8 mouse cellular contexts compared by ENCODE assay signal in genomic region chr16:22856773-22857172, GRCm38 (mm10). TPM values are rescaled to one million over a fixed set of nuclear protein-coding genes. Genes with fewer than 3 reads are reported as not detected.
DNase-seq lines count a peak whose midpoint lies in the region; ATAC-seq and TF ChIP-seq lines count a peak whose summit lies in the region.

No protein-coding gene starts in this region.

- intact Hi-C loops in left cerebral cortex, postnatal 25 days (cut with DNase I) = loop anchor here (5.0 kb wide), 1 partner anchor 251 kb away; the partner anchor contains the start of gene Eif4a2

- H3K4me2 ChIP-seq in lung, embryonic 15.5 days = peak overlapping the region; percentile 75
- H3K4me2 ChIP-seq in intestine, embryonic 14.5 days (ENCODE audit: low read length) = peak overlapping the region; percentile 91

- H3K27me3 ChIP-seq in lung, embryonic 15.5 days = no peaks in the 10 kb centered on the region
- no peaks in the 10 kb centered on the region for H3K27me3 ChIP-seq in intestine, embryonic 14.5 days (replicated peaks; ENCODE audit: control insufficient read depth, insufficient read depth, low read length)

- peak overlapping the region; percentile 98 for H3K4me3 ChIP-seq in lung, embryonic 15.5 days
- H3K4me3 ChIP-seq in cortical plate, adult 2 months (ENCODE audit: insufficient read depth, low read length) = peak overlapping the region; percentile 41; the same call in 1 of the 2 replicates
- H3K4me3 ChIP-seq in intestine, embryonic 14.5 days (ENCODE audit: low read depth, low read length) = peak overlapping the region; percentile 81

- no peak for TF ChIP-seq CTCF in cortical plate, adult 2 months (IDR thresholded peaks at IDR 0.05; ENCODE audit: extremely low read depth, insufficient read depth, low read length)

- 9% methylated on average over 9 of the region's 9 CpGs for WGBS in lung, embryonic 15.5 days
- WGBS in intestine, embryonic 14.5 days = 9% methylated on average over 9 of the region's 9 CpGs

- H3K9me3 ChIP-seq in lung, embryonic 15.5 days = no peaks in the 10 kb centered on the region
- no peaks in the 10 kb centered on the region for H3K9me3 ChIP-seq in intestine, embryonic 14.5 days (ENCODE audit: control insufficient read depth, low read length)

- peaks cover 12% of the 10 kb centered on the region for H3K4me1 ChIP-seq in lung, embryonic 15.5 days
- H3K4me1 ChIP-seq in cortical plate, adult 2 months (ENCODE audit: control insufficient read depth, insufficient read depth, low read length) = peaks cover 3% of the 10 kb centered on the region
- H3K4me1 ChIP-seq in intestine, embryonic 14.5 days (replicated peaks; ENCODE audit: control insufficient read depth, insufficient read depth, low read length) = peaks cover 12% of the 10 kb centered on the region

- DNase-seq in lung, postnatal 4 days = no peak
- DNase-seq in intestine, embryonic 14.5 days (ENCODE audit: low spot score) = peak; percentile 55
- DNase-seq in neural tube, embryonic 10.5 days (ENCODE audit: extremely low spot score, low spot score) = peak; percentile 15
- DNase-seq in left cerebral cortex, postnatal 25 days (ENCODE audit: low spot score in 2 of 2) = no peak
- no peak for DNase-seq in layer of hippocampus, adult 9-11 months
- DNase-seq in embryo, embryonic 11 days = no peak

- ATAC-seq in lung, embryonic 15.5 days (ENCODE audit: borderline replicate concordance, extremely low read depth, low FRiP score, low TSS enrichment) = no peak
- no peak for ATAC-seq in intestine, embryonic 14.5 days (replicated peaks; ENCODE audit: low FRiP score, low TSS enrichment, low read depth)

- H3K36me3 ChIP-seq in lung, embryonic 15.5 days = no peaks in the 10 kb centered on the region; the same call in 1 of the 2 replicates
- 0 out of 2 replicates have a peak, but pooled peaks cover 10% of the 10 kb centered on the region for H3K36me3 ChIP-seq in intestine, embryonic 14.5 days (ENCODE audit: control insufficient read depth, insufficient read depth, low read length)

- peak overlapping the region; percentile 54 for H3K9ac ChIP-seq in lung, embryonic 15.5 days
- peak overlapping the region; percentile 59 for H3K9ac ChIP-seq in intestine, embryonic 14.5 days (ENCODE audit: low read length)

- no peak for TF ChIP-seq POLR2A in cortical plate, adult 2 months (IDR thresholded peaks at IDR 0.05; ENCODE audit: extremely low read depth, insufficient read depth, low read length)

- H3K27ac ChIP-seq in lung, embryonic 15.5 days = peak overlapping the region; percentile 71
- H3K27ac ChIP-seq in cortical plate, adult 2 months (ENCODE audit: insufficient read depth, low read length) = no peak overlapping the region
- peak overlapping the region; percentile 54 for H3K27ac ChIP-seq in intestine, embryonic 14.5 days (ENCODE audit: low read depth)

RNA-seq across cellular contexts. Expression of gene Tbccd1, which starts 0.7 kb away (rescaled TPM):
- 25.6 and 26.9 TPM in 2 replicates for polyA plus RNA-seq in lung, embryonic 15.5 days (2015; fragmentation: Nextera tagmentation; extraction: Ambion mirVana)
- 17.4 and 17.7 TPM in 2 replicates for polyA plus RNA-seq in cortical plate, adult 2 months (2012; rRNA removed)
- polyA plus RNA-seq in intestine, embryonic 14.5 days (2014; fragmentation: Nextera tagmentation; extraction: Ambion mirVana) = 28.9 and 31.9 TPM in 2 replicates
- 10 to 100 TPM; 13.8 to 14.2 TPM for total RNA-seq in left cerebral cortex, postnatal 25 days (2021)

RNA-seq across cellular contexts. Expression of gene Dnajb11, which starts 0.9 kb away (rescaled TPM):
- polyA plus RNA-seq in lung, embryonic 15.5 days (2015; fragmentation: Nextera tagmentation; extraction: Ambion mirVana) = 109 and 111 TPM in 2 replicates
- 40.3 and 41.8 TPM in 2 replicates for polyA plus RNA-seq in cortical plate, adult 2 months (2012; rRNA removed)
- 83.1 and 94.1 TPM in 2 replicates for polyA plus RNA-seq in intestine, embryonic 14.5 days (2014; fragmentation: Nextera tagmentation; extraction: Ambion mirVana)
- total RNA-seq in left cerebral cortex, postnatal 25 days (2021) = 10 to 100 TPM; 78.6 to 82.0 TPM

RNA-seq across cellular contexts. Expression of gene Ahsg, which starts 34.3 kb away (rescaled TPM):
- polyA plus RNA-seq in lung, embryonic 15.5 days (2015; fragmentation: Nextera tagmentation; extraction: Ambion mirVana) = 2.9 and 11.2 TPM in 2 replicates
- 0.23 TPM in 1 of 2 replicates, not detected in the other for polyA plus RNA-seq in cortical plate, adult 2 months (2012; rRNA removed)
- 0.36 and 0.43 TPM in 2 replicates for polyA plus RNA-seq in intestine, embryonic 14.5 days (2014; fragmentation: Nextera tagmentation; extraction: Ambion mirVana)
- total RNA-seq in left cerebral cortex, postnatal 25 days (2021) = not detected

RNA-seq across cellular contexts. Expression of gene Crygs, which starts 45.4 kb away (rescaled TPM):
- not detected in 2 replicates for polyA plus RNA-seq in lung, embryonic 15.5 days (2015; fragmentation: Nextera tagmentation; extraction: Ambion mirVana)
- polyA plus RNA-seq in cortical plate, adult 2 months (2012; rRNA removed) = 0.33 TPM in 1 of 2 replicates, not detected in the other
- polyA plus RNA-seq in intestine, embryonic 14.5 days (2014; fragmentation: Nextera tagmentation; extraction: Ambion mirVana) = not detected in 2 replicates
- under 1 TPM in 1 of 2 experiments, not detected in 1; 0.44 TPM for total RNA-seq in left cerebral cortex, postnatal 25 days (2021)

Comparison
In these comparisons a context has a peak if more than half of its experiments do, and no peak if none do; other contexts are left out.
1. H3K4me3 ChIP-seq: peak in every context shown above with its lines; median percentile 98 in lung, embryonic 15.5 days; 81 in intestine, embryonic 14.5 days; 41 in cortical plate, adult 2 months.
2. DNase-seq: peak in intestine, embryonic 14.5 days (single experiment) and neural tube, embryonic 10.5 days (single experiment); none in lung, postnatal 4 days (0 of 2), left cerebral cortex, postnatal 25 days (0 of 2), layer of hippocampus, adult 9-11 months (single experiment) and embryo, embryonic 11 days (single experiment).